Mouse (Mus musculus) splenic B cell, adult 2 months (primary cell): ENCODE results near the gene B020031M17Rik.
"Not testable (repeated sequence)": the region's sequence is repeated elsewhere in the genome, so short reads cannot be mapped to it uniquely, and the experiment has no call there.

Source experiments
- DNase-seq: peaks from one replicate; pipeline ENCODE4 v3.0.0-alpha.2; 2011; ENCODE audit warnings: low read depth, low spot score
- H3K27me3 ChIP-seq: 2 replicates; pipeline ENCODE4 v1.6.1; 2012; ENCODE audit warnings: mild to moderate bottlenecking, low read length, moderate library complexity, mixed read lengths; ENCODE audit not compliant: control insufficient read depth, poor library complexity, insufficient read depth, severe bottlenecking
- H3K36me3 ChIP-seq: 2 replicates; pipeline ENCODE4 v1.6.1; 2012; ENCODE audit warnings: mild to moderate bottlenecking, low read length, moderate library complexity, mixed read lengths; ENCODE audit not compliant: control insufficient read depth, poor library complexity, insufficient read depth, severe bottlenecking

B020031M17Rik gene

GRCm38 (mm10) chr13:119916966-119917722 is 33.5 kb downstream of the B020031M17Rik start:
- peak; percentile 55 for DNase-seq

GRCm38 (mm10) chr13:119916449-119916848 is 34.2 kb downstream of the B020031M17Rik start:
- DNase-seq = peak; percentile 50
- H3K36me3 ChIP-seq, H3K27me3 ChIP-seq: not testable (repeated sequence)

More at GRCm38 (mm10) chr13:119916966-119917722, 33.5 kb downstream of the B020031M17Rik start:
- H3K36me3 ChIP-seq, H3K27me3 ChIP-seq: not testable (repeated sequence)
